Mouse (Mus musculus): Measurements from ENCODE around the gene Pam.

- TF ChIP-seq CTCF (IDR thresholded peaks at IDR 0.05; ENCODE audit: borderline replicate concordance, insufficient read depth, low read length): no peak
- TF ChIP-seq POLR2A (IDR thresholded peaks at IDR 0.05; ENCODE audit: low read depth, low read length): no peak
Observed at GRCm38 (mm10) chr1:97809255-97809912, 286.1 kb downstream of the Pam start.

Measured in embryonic fibroblast, embryonic 13.5 days (primary cell).